Mouse (Mus musculus): Measurements from ENCODE around the gene Pard3b.

Gene Pard3b

GRCm38 (mm10) chr1:61925541-61925940, 286.9 kb downstream of the Pard3b start:
- DNase-seq (ENCODE audit: low spot score in 2 of 2) = no peak

- no peak for DNase-seq (ENCODE audit: low spot score in 2 of 2)
These were observed 289.6 kb downstream of the Pard3b start for GRCm38 (mm10) chr1:61928131-61928761.

GRCm38 (mm10) chr1:61933574-61933973, 294.9 kb downstream of the Pard3b start:
- no peak for DNase-seq (ENCODE audit: low spot score in 2 of 2)

GRCm38 (mm10) chr1:61934760-61935159, 296.1 kb downstream of the Pard3b start:
- DNase-seq (ENCODE audit: low spot score in 2 of 2) = no peak

GRCm38 (mm10) chr1:61939882-61940281, 301.3 kb downstream of the Pard3b start:
- no peak for DNase-seq (ENCODE audit: low spot score in 2 of 2)

- DNase-seq (ENCODE audit: low spot score in 2 of 2) = no peak
These were observed 322.9 kb downstream of the Pard3b start for GRCm38 (mm10) chr1:61961533-61961932.

- no peak for DNase-seq (ENCODE audit: low spot score in 2 of 2)
These were observed 323.9 kb downstream of the Pard3b start for GRCm38 (mm10) chr1:61962571-61962970.

- no peak for DNase-seq (ENCODE audit: low spot score in 2 of 2)
These were observed 328.5 kb downstream of the Pard3b start for GRCm38 (mm10) chr1:61967124-61967523.

- DNase-seq (ENCODE audit: low spot score in 2 of 2) = no peak
These were observed 329.2 kb downstream of the Pard3b start for GRCm38 (mm10) chr1:61967807-61968206.

GRCm38 (mm10) chr1:61997711-61998110, 359.1 kb downstream of the Pard3b start:
- no peak for DNase-seq (ENCODE audit: low spot score in 2 of 2)

GRCm38 (mm10) chr1:62008811-62009210, 370.2 kb downstream of the Pard3b start:
- no peak for DNase-seq (ENCODE audit: low spot score in 2 of 2)

- no peak for DNase-seq (ENCODE audit: low spot score in 2 of 2)
These were observed 373.1 kb downstream of the Pard3b start for GRCm38 (mm10) chr1:62011712-62012111.

- no peak for DNase-seq (ENCODE audit: low spot score in 2 of 2)
These were observed 378.1 kb downstream of the Pard3b start for GRCm38 (mm10) chr1:62016536-62017300.

GRCm38 (mm10) chr1:62018276-62018675, 379.7 kb downstream of the Pard3b start:
- DNase-seq (ENCODE audit: low spot score in 2 of 2) = no peak

- DNase-seq (ENCODE audit: low spot score in 2 of 2) = no peak
These were observed 381.1 kb downstream of the Pard3b start for GRCm38 (mm10) chr1:62019743-62020142.

GRCm38 (mm10) chr1:62041718-62042117, 403.1 kb downstream of the Pard3b start:
- DNase-seq (ENCODE audit: low spot score in 2 of 2) = no peak

GRCm38 (mm10) chr1:62048592-62048991, 410.0 kb downstream of the Pard3b start:
- DNase-seq (ENCODE audit: low spot score in 2 of 2) = no peak

- DNase-seq (ENCODE audit: low spot score in 2 of 2) = no peak
These were observed 412.7 kb downstream of the Pard3b start for GRCm38 (mm10) chr1:62051186-62051825.

GRCm38 (mm10) chr1:62053167-62053638, 414.6 kb downstream of the Pard3b start:
- no peak for DNase-seq (ENCODE audit: low spot score in 2 of 2)

GRCm38 (mm10) chr1:62055280-62055679, 416.7 kb downstream of the Pard3b start:
- DNase-seq (ENCODE audit: low spot score in 2 of 2) = no peak

GRCm38 (mm10) chr1:62070617-62071016, 432.0 kb downstream of the Pard3b start:
- no peak for DNase-seq (ENCODE audit: low spot score in 2 of 2)

- DNase-seq (ENCODE audit: low spot score in 2 of 2) = no peak
These were observed 432.5 kb downstream of the Pard3b start for GRCm38 (mm10) chr1:62071139-62071538.

GRCm38 (mm10) chr1:62076171-62076570, 437.5 kb downstream of the Pard3b start:
- DNase-seq (ENCODE audit: low spot score in 2 of 2) = no peak
